Mouse (Mus musculus) frontal cortex, postnatal 36 days (tissue): ENCODE data around the gene Wnt7b.

Experiments used
- DNase-seq, 2 experiments: peaks; one replicate each; pipeline ENCODE4 v3.0.0; 2022; ENCODE audit warnings: low spot score in 2 of 2

Gene Wnt7b

DNA sequence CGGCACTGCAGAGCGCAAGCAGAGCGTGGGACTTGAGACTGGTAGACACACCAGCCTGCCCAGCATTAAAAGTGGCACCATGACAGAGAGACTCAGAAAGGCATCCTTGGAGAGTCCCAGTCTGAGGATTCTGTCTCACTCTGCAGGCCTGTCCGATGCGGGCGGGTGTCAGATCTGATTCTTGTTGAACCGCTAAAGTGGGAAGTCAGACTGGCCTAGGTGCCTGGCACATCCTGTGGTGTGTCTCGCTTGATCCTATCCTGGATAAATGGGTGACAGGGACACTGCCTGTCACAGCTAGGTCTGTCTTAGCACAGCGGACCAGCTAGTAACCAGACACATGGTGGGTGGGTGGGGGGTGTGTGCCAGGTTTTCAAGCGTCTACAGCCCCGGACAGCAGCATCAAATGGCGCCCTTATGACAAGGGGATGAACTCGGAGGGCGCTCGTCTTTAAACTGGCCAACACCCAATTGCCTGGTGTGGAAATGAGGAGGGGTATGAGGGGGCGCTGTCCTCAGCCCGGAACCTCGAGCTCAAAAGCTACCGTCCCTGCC is at the start of gene Wnt7b:
TSS of gene Wnt7b (minus strand) at position 118 of the 555 bp plus-strand sequence.
- DNase-seq: no peak

DNA sequence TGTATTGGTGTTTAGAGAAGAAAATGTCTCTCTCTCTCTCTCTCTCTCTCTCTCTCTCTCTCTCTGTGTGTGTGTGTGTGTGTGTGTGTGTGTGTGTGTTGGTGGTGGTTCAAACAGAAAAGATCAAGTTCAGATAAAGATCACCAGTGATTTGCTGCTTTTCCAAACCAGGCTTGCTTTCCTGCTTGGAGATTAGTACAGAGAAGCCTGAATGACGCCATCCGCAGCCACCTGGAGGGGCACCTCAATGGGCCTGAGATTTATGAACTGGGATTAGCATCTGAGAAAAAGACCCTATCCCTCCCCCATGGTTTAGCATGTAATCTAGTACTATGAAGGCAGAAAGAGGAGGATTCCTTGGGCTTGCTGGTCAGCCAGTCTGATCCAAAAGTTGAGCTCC is 49.3 kb upstream of the Wnt7b start:
- DNase-seq: no peak

DNA sequence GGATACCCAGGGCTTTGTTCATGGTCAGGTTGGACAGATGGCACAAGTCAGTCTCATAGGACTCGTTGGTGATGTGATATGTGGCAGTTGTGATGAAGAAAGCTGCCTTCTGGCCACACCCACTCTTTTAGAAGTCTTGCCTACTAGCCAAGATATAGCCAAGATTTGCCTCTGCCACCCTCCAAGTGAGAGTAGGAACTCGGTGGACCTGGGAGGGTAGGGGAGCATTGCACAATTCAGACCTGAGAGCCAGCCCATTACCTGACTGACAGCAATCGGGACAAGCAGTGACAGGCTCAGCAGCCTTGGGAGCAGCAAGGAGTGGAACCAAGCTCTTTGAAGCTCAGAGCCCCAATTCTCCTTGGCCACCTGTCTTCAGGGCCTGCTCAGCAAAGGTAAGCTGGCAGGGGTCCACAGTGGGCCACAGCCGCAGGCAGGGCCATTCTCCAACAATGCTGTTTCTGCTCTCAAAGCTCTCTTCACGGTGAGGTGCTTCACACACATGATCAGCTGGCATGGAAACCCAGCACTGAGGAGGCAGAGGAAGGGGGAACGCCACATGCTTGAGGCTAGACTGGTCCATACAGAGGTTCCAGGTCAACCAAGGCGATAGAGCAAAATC is 47.8 kb upstream of the Wnt7b start:
- no peak for DNase-seq

DNA sequence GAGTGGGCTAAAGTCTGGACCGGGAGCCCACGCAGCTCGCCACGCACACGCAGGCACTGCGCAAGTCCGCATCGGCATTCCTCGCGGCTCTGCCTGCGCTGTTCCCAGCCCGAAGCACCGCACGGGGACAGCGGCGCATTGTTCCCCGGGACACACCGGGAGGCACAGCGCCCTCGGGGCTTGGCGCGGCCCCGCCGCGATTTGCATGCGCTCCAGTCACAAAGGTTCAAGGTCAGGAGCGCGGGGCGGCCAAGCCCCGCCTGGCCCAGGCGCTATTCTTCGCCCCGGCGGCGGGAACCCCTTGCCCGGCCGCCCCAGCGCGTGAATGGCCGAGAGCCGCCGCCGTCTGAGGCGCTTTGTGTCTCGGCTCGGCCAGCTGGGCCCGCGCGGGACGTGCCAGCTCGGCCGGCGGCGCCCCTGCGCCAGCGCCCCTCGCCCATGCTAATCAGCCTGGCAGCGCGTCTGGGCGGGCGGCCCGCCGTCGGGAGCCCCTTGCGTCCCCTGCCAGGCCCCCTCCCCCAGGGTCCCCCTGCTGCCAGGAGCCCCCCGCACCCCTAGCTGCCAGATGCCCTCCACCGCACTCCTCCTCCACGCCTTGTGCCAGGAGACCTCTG is 43.5 kb upstream of the Wnt7b start:
- DNase-seq: peak; percentile 57 to 74

DNA sequence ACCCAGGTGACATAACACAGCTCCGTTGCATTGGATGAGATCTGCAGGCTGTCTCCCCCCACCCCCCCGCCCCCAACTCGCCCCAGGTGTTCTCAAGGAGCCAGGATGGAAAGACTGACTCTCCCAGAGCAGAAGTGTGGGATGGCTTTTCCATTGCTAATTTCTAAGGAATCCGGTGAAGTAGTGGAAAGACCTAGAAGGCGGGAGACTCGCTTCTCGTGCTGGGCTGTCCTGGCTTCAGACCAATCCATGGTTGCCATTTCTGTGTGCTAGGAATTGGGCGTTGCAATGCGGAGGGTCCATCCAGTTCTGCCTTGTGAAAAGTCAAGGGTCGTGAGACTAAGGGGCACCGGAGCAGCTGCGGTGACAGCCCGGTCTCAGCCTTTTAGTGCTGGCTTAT is 39.9 kb upstream of the Wnt7b start:
- DNase-seq: no peak

DNA sequence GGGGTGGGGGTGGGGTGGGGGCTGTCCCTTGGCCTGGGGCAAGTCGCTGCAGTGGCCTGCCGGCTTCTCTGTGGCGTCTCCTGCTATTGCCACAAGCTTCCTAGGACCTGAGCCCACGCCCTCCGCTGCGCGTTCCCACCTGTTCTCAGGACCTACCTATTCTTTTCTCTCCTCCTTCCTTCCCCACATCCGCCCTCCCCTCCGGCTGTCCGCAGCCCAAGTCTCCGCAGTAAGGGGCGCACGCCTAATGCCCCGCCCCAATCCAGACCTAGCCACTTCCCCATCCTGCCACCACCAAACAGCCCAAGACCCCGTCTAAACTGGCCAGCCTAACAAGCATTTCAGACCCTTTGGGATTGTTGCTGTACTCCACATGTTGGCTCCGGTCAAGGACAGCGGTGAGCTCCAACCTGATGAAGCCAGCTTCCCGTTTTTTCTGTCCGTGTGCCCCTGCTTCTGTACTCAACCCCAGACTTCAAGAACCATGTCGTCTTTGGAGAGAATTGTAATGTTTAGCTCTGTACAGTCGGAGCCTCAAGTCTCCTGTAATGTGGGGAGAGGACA is 33.3 kb upstream of the Wnt7b start:
- DNase-seq: no peak

DNA sequence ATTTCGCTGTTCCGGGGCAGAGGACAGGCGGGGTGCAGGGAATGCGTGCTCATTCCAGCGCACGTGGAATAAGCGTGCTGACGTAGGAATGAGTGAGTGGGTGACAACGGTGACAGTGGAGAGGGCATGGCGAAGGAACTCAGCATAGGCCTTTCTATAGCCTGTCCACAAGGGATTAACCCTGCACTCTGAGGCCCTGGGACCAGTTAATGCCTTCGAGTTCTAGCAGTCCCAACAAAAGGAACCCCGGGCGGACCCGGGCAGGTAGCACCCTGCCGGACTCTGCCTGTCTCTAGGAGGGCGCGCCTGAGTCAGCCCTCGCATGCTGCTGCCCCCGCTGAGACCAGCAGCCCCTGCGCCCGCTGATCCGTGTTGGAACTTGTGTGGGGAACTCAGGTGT is 32.8 kb upstream of the Wnt7b start:
- no peak for DNase-seq

DNA sequence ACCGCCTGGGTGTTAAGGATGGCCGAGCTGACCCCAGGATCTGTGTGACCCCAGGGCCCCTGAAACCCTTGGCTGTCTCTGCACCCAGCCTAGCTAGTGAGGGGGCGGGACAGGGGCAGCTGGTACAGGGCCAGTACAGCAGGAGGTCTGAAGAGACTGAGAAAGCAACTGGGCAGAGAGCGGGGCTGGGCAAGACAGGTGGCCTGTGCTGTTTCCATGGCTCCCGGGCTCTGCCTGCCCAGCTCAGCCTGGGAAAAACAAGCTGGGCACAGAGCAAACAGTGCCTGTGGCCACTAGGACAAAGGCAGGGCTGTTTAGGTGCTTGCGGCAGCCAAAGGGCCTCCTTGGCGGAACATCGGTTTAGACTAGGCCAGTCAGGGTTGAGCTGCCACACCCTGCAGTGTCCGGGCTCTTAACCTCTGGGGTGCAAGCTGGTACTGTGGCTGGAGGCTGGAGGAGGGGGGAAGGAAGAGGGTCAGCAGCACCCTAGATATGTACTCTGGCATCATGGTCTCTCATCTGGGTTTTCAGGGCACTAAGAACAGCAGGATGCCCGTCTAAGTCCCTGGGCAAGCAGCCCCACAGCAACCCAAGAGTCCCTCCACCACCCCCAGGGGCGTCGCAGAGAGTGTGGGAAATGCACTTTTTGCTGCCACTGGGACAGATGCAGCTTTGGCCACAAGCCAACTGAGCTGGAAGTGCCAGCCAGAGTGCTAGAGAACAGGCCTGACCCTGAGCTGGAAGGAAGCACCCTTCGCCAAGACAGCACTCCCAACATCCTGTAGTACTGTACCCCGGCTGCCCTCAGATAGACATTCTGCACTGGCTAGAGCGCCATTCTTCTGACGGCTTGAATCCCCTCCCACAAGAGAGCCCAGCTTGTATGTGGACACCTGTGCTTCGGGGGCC is 31.3 kb upstream of the Wnt7b start:
- peak; percentile 58 to 71 for DNase-seq

DNA sequence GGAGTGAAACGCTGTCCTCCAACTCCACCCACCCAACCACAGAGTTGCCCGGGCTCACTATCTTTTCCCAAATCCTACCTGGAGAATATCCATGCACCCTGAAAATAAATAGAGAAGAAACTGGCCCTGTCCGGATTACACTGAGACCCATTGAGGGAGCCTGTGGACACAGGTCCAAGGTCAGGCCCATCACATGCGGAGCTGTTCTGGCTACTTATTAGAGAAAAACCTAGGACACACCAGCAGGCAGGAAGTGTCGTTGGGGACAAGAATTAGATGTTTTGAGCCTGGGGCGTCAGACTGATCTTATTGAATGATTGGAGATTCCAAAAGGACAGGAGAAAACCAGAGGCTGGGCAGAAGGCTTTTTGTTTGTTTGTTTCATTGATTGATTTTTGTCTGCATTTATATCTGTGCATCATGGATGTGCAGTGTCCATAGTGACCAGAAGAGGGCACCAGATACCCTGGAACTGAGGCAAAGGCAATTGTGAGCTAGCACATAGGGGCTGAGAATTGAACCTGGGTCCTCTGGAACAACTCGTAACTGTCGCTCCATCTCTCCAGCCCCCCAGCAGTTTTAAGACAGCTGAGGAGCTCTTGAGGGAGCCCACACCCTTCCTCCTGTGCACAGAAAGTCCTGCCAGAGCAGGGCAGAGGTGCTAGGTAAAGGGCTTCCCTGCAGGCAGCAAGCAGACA is 30.5 kb upstream of the Wnt7b start:
- peak in 1 of 2 experiments; percentile 62 for DNase-seq

DNA sequence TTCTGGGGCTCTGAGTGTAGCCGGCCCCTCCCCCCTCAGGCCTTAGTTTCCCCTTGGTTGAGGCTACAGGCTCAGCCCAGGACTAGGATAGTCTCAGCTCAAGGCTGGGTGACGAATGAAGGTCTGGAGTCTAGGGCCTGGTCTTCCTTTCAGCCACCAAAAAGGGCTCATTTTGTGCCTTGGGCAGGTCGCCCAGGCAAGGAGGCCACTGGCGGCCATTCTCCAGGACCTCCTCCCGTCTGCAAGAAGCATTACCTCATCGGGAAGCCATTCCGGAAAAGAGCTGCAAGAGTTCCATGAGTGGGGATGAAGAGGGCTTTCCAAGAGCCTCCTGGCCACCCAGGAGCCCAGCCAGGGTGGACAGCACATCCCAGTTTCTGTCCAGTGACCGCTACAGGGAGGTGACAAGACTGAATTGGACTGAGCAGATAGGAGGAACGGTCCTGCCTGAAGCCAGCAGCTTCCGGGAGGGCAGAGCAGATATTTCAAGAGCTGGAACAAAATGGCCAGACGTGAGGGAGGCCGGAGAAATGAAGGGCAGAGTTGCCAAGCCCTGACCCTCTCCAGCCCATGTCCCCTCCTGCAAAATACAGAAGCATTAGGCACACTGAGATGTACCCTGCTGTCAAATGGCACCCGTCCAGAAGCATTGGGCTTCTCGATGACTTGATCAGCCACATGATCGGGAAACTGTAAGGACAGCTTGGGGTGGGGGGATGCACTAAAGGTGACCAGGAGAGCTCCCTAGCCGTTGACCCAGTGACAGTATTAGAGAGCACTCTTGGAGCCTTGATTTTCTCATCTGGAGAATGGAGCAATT is 29.6 kb upstream of the Wnt7b start:
- DNase-seq: peak in 1 of 2 experiments; percentile 52

DNA sequence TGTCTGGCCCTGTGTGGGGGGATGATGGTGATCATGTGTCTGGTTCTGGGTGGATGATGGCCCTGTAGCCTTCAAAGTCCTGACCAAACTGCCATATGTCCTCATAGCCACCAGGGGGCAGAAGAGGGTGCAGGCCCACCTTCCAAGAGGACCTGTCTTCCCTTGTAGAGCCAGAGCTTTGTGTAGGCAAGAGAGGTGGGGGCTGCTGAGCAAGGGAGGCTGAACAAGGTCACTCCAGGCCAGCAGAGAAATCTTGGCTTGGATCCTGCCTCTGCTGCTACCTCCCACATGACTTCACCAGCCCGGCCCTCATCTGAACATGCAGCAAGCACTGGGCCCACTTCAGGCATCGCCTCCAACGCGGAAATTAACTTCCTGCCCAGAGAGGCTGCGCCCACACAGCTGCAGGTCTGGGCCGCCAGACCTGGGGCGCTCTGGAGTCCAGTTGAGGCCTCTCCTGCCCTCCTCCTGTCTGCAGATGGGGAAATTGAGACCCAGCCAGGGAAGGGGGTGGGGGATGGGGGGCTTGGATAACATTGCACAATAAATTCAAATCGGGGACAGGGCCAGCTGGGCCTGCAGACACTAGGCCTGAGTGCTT is 28.4 kb upstream of the Wnt7b start:
- DNase-seq: peak; percentile 79 to 84

DNA sequence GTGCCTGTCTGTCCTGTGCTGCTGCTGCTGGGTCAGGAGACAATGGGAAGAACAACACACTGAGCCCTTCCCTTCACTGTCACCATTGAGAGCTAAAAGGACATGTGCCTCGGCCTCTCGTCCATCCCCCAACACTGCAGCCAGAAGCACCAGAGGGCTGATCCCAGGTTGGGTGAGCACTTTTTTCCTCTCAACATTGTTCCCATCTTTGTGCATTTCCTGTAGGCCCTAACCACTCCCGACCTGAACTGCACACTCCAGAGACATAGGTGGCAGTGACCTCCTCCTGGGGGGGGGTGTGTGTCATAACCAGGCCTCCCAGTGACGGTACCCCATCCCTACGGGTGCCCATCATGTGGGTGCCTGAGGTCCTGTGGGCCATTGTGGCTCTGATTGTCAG is 27.8 kb upstream of the Wnt7b start:
- DNase-seq: no peak

DNA sequence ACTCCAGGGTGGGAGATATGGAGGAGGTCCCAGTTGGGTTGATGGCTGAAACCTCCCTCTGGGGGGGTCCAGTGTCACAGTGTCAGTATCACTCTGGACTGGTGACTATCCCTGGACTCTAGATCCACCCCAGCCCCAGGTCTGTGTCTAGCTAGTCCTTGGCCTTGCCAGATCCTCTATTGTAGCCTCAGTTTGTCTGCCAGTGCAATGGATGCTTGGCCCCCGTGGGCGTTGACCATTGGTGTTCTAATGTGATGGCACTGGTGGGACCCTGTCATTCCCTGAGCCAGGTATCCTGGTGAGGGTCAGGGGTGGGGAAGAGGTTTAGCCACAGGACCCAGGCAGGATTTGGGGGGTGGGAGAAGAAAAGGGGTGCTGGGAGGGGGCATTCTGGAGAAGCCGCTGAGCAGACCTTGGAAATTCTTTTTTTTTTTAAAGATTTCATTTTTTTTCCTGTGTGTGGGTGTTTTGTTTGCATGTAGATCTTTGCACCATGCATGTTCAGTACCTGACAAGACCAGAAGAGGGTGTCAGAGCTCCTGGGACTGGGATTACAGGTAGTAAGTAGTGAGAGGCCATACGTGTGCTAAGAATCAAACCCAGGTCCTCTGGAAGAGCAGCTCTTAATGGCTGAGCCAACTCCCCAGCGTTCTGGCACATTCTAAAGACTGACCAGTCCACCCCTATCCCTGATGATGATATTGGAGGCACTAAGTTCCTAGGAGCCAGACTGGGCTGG is 27.2 kb upstream of the Wnt7b start:
- DNase-seq: no peak

DNA sequence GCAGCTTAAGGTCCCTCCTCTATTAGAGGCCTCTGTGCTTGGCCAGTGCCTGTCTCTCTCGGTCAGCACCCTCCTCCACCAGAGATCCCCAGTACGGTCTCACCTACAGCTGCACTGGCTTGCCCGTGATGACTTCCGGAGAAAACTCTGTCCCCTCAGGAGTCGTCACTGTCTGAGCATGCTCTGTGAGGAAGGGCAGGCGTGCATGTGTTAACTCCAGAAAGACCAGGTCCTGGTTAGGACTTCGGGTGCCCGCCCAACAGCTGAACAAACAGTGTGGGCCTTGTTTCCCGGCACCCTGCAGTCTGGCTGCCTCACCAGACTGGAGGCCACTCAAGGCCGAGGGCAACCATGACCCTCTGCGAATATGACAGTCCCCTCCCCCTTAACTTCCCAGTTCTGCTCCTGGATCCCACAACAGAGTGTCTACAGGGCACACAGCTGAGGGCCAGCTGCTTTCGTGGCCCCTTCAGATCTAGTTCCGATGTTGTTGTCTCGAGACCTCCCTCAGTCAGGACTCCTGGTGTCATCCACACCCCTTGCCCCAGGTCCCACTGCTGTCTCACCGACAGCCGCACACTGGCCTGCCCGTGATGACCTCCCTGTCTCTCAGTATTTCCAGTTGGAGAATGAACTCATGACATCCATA is 23.8 kb upstream of the Wnt7b start:
- no peak for DNase-seq

DNA sequence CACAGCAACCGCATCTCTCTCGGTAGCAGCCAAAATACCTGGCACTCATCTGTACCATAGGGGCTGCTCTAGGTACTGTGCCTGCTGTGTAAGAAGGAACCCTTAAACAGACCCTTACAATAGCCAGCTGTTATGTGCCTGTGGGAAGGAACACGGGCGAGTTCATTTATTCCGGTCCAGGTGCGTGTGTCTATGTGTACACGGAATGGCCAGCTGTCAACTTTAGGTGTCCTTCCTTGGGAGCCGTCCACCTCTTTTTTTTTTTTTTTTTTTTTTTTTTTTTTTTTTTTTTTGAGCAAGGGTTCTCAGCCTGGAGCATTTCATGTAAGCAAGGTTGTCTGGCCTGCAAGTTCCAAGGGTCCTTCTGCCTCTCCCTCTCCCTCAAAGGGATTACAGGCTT is 22.7 kb upstream of the Wnt7b start:
- no peak for DNase-seq

DNA sequence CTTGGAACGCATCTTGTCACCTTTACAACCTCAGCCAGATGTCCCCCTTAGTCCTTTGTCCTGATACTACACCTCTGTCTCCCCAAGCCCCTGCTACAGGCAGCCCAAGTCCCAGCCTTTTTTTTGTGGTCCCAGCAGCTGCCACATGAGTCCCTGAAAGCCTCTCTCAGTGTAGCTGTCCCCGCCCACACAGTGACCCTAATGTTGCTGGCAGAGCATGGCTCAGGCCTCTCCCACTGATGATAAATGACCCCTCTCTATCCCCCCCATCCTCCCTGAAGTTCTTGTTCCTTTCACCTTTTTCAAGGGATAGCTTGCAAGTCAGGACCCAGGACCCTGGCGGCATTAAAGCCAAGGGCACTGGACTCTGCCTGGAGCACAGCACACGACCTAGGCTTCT is 22.2 kb upstream of the Wnt7b start:
- no peak for DNase-seq

DNA sequence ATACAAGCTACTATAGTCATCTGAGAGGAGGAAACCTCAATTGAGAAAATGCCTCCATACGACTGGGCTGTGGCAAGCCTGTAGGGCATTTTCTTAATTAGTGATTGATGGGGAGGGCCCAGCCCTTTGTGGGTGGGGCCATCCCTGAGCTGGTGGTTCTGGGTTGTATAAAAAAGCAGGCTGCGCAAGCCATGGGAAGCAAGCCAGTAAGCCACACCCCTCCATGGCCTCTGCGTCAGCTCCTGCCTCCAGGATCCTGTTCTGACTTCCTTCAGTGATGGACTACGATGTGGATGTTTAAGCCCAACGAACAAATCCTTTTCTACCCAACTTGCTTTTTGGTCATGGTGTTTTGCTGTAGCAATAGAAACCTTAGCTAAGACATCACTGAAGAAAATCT is 21.1 kb upstream of the Wnt7b start:
- DNase-seq: no peak

DNA sequence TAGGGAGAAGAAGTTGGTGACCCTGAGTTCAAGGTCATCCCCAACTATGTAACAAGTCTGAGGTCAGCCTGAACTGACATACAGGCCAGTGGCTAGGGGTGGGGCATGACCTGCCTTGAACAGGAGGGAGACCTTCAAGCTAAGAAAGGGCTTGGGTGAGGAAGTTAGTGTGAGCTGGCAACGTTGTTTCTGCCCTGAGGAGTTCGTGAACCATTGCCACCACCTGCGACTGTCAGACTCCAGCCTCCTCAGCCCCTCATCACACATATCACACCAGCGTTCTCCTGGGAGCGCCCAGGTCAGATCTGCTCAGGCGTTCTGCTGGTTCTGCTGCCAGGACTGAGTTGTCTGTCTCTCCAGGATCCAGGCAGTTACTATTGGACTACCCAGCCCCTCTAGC is 20.5 kb upstream of the Wnt7b start:
- no peak for DNase-seq

DNA sequence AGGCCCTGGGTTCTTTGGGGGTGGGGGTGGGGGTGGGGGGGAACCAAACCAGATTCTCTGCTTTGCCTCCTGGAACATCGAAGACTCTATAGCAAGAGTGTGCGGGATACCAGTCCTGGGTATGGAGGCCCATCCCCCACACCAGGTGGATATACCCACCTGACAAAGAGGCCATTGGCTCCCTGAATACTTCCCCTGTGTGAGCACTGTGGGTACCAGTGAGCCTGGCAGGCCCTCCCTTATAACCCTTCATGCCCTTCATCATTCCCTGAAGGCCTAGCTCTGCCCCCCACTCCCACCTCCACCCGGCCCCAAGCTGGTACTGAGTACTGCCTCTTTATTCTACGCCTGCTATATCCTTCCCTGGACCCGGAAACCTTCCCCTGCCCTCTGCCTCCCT is 19.7 kb upstream of the Wnt7b start:
- DNase-seq: no peak
